Mouse (Mus musculus) thymus, postnatal 25 days (tissue): ENCODE measurements around the gene Enoph1.

Experiments used
- DNase-seq: peaks from one replicate; pipeline ENCODE4 v3.0.0; 2022

Gene Enoph1

DNA sequence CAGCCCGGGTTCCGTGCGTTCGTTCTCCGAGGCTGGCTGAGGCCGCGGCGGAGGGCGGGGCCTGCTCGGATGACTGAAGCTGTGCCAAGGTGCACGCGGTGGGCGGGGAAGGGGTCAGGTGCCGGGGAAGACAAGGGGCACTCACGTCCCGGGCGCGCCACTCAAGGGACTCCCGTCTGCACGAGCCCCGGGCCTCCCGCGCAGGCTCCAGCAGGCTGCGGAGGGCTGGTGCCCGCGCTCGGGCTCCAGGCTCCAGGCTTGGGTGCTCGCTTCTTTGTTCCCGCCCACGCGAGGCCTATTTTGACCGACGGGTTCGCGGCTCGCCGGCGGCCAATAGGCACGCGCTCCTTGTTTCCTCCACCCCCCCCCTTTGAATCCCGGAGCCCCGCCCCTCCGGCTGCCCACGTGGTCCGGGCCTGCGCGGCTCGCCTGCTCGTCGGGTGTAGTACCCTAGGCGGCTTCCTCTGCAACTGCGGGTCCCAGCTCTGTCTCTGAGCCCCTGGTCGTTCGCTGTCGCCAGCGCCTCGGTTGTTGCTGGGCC, at the start of gene Enoph1, which contains the start of gene Hnrnpdl:
TSS of gene Enoph1 (plus strand) at position 384 of the 541 bp plus-strand sequence.
TSS of gene Hnrnpdl (minus strand) at position 63 of the 541 bp plus-strand sequence.
- DNase-seq, result peak; percentile 94

DNA sequence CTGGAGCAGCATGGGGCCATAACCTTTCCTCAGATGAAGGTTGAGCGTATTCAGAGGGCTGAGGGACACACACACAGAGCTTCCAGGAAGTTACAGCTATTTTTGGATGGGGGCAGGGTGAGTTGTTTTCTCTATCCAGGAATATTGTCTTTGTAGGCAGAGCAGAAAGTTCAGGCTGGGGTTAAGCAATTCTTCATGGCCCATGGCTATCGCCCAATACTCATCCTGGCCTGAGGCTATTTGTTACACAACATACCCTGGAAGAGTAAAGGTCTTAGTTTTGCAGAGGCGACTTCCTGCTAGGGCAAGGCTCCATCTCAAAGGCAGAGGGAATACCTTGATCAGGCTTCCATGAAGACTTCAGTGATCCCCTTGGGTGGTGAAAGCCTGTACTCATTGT, 45.6 kb upstream of the Enoph1 start:
- DNase-seq, result no peak

DNA sequence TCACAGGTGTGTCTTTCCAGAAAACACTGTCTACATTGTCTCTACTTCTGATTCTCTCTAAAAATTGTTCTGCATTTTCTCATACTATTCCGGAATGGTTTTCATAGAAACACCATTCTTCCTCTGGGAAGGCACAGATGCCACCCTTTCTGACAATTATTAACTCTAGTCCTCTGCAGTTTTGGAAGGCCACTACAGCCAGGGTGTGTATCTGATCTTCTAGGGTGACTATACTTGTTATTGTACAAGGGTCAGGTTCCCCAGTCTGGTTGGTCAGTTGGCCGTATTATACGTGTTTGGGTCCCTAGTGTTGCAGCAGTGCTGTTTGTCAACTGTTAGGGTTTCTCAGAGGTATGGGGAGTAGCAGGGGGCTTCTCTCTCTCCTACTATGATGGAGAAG, 45.1 kb upstream of the Enoph1 start:
- no peak for DNase-seq

- no peak for DNase-seq
Observed at GRCm38 (mm10) chr5:100000048-100000447, 39.7 kb upstream of the Enoph1 start.

GRCm38 (mm10) chr5:100000500-100000899, 39.3 kb upstream of the Enoph1 start:
- DNase-seq, result no peak

DNA sequence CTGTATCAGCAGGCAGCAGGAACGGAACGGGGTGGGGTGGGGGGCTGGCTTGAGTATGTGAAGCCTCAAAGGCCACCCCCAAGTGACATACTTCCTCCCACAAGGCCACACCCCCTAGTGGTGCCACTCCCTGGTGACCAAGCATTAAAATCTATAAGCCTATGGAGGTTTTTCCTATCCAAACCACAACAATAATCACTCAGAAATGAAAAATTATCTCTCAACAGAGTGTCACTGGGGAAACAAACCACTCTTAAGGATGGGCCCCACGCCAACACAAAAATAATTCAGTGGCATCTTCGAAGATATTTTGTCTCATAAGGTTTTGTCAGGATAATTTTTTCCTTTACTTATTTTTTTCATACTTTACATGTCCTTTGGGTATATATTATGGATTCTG, 35.9 kb upstream of the Enoph1 start:
- DNase-seq, result no peak

GRCm38 (mm10) chr5:100005431-100005830, 34.4 kb upstream of the Enoph1 start:
- no peak for DNase-seq

GRCm38 (mm10) chr5:100005896-100006295, 33.9 kb upstream of the Enoph1 start:
- no peak for DNase-seq

DNA sequence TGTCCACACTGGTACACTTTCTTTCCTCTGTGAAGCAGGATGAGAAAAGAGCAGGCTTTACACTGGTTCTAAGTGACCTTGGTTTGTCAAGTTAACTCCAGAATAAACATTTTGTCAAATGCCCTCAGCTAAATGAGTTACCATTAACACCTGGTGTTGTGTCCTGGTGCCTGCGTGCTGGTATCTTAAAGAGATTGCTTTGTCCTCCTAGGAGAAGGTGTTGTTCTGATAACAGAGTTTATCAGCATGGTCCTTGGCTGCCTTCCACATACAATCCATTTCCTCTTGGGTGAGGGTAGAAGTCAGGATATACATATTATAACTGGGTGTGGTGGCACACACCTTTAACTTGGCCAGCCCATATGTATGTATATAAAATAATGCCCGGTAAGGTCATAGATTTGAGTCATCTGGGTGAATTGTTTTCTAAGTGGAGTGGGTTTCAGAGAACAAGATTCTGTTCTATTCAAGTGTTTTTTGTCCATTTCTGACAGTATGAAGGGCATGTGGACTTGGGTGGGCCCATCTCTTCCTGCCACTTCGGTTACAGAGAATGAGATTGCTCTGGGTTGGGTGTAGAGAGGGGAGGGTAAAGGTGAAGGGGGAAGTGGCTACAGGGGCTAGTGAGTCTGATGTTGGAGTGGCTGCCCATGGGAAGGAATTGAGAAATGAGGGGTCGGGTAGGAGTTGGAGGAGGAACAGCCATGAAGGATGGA, 33.3 kb upstream of the Enoph1 start:
- no peak for DNase-seq

DNA sequence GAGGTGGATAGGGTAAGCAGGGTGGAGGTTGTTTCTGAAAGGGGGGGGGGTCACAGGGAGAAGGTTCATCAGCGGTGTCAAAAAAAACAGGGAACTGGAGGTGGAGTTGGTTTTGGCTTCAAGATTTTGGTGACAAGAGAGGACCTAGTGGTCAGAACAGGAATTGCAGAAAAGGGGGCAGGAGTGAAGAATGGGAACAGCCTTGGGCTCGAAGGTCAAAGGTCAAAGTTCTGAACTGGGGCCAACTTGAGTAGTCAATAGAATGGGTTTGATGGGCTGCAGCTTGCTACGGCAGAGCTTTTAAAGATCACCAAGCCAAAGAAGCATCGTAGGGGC, 32.8 kb upstream of the Enoph1 start:
- DNase-seq, result no peak

DNA sequence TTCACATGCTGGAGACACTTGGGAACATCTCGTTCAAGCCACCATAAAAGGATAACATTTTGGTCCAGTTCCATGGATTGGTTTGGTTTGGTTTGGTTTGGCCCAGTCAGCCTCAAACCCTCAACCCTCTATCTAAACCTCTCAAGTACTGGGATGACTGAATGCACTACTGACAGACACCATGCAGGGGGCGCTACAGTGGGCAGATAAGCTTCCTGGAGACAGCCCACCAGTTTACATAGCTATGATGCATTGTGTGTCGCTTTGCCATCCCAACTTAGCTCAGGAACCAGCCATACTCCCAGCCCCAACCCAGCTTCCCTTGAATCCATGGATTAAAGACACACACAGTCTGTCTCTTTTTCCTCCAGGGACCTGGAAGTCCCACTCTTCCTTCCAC, 31.3 kb upstream of the Enoph1 start:
- DNase-seq, result peak; percentile 9

DNA sequence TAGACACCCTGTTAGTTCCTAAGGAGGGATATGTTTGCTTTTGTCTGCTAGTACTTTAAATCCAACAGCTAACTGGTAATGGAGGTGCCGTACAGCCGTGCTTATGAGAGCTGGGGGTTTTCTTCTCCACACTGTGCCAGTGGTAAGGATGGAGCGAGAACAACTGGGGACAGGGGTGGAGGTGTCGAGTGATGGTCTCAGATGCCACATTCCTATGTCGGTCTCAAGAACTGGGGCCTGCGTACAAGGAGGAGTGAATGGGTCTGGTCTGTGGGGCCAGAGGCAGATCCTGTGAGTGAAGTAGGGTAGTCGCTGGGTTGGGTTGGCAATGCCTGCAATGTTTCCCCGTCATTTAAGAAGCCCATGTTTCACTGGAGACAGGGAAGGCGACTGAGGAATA, 27.2 kb upstream of the Enoph1 start:
- no peak for DNase-seq

GRCm38 (mm10) chr5:100020089-100020488, 19.7 kb upstream of the Enoph1 start:
- no peak for DNase-seq

DNA sequence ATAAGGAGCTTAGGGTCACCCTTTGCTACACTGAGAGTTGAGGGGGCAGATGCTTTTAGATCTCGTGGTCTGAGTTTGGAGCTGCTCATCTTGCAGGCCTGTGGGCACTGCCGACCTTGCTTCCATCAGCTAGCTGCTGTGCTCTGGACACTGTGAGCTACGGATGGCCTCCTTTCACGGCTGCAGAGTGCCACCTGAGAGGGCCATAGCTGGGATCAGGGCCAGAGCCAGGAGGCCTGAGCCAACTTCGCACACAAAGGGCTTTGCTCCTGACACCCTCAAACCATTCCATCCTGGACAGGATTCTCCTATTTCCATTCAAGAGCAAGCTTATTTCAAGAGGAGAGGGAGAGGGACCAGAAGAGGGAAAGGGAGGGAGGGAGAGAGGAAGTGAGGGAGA, 15.4 kb upstream of the Enoph1 start:
- no peak for DNase-seq

DNA sequence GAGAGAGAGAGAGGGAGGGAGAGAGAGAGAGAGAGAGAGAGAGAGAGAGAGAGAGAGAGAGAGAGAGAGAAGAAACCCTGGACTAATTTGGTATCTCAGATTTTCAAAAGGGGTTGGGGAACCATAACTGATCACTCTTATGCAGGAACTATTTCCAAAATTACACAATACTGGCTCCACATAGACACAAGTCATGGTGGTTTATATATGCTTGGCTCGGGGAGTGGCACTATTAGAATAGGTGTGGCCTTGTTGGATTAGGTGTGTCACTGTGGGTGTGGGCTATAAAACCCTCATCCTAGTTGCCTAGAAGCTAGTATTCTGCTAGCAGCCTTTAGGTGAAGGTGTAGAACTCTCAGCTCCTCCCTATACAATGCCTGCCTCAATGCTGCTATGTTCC, 14.9 kb upstream of the Enoph1 start:
- no peak for DNase-seq

DNA sequence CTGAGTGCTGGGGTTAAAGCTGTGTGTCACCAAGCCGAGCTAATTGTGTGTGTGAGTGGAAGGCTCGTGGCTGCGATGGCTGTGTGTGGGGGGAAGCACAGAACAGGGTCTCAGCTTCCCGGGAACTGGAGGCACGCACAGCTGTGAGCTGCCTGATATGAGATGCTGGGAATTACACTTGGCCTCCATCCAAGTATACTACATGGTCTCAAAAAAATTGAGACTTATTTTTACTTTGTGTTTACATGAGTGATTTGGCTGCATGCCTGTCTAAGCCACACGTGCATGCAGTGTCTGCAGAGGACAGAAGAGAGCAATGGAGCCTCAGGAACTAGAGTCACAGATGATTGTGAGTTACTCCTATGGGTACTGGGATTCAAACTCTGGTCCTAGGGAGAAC, 9.7 kb upstream of the Enoph1 start:
- no peak for DNase-seq

DNA sequence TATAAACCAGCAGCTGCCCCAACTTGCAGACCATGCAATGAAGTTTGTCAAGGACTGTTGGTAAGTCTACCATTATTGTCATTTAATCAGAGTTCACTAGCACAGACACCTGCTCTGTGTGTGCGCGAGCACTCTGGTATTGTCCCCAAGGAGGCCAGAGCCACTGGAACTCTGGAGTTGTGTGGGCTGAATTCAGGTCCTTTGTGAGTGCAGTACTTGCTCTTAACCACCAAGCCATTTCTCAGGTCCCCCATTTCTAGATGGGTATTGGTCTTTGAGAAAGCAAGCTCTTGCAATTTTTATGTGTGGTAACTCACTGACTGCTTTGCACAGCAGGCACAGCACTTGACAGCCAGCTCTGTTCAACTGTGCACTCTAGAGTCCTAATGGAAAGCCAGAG, 7.7 kb upstream of the Enoph1 start:
- no peak for DNase-seq

GRCm38 (mm10) chr5:100032646-100033045, 7.1 kb upstream of the Enoph1 start:
- DNase-seq, result no peak

GRCm38 (mm10) chr5:100035950-100036349, 3.8 kb upstream of the Enoph1 start:
- no peak for DNase-seq

DNA sequence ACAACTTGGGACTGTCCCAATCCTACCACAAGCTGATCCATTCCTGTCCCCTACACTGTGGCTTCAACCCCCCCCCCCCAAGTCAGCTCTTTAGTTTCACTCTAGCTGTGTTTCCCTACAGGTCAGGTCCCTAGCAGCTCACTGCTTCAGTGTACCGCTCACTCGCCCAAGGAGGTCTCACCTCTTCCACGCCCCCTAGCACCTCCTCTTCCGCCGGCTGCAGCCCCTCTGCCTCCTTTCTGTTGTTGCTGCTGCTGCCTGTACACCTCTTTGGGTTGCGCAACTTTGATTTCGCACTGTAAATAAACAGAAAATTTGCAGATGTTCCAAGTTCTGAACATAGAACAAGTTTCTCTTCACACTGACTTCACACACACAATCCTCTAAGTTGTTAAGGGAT, 3.1 kb upstream of the Enoph1 start:
- DNase-seq, result peak; percentile 29

GRCm38 (mm10) chr5:100037965-100038713, 1.6 kb upstream of the Enoph1 start:
- peak; percentile 94 for DNase-seq

- DNase-seq, result peak; percentile 99
Observed at GRCm38 (mm10) chr5:100038714-100039601, 827 bp upstream of the Enoph1 start.

GRCm38 (mm10) chr5:100040281-100040784, 548 bp downstream of the Enoph1 start:
- DNase-seq, result no peak
